Mouse (Mus musculus): ENCODE measurements around the gene Kif9. TPM values are rescaled to one million over a fixed set of nuclear protein-coding genes. Genes with fewer than 3 reads are reported as not detected.

The Kif9 gene
- polyA plus RNA-seq, 1 experiment = 0.90 TPM

GRCm38 (mm10) chr9:110490913-110491312 lies 14.2 kb downstream of the Kif9 start:
- no peak overlapping the region for H3K4me3 ChIP-seq (ENCODE audit: control insufficient read depth, insufficient read depth, low read length)
- 77% methylated on average over 5 of the region's 5 CpGs for WGBS
- H3K27ac ChIP-seq (ENCODE audit: control insufficient read depth, insufficient read depth, low read length) = no peak overlapping the region
- H3K36me3 ChIP-seq (ENCODE audit: control insufficient read depth, insufficient read depth, low read length) = no peaks in the 10 kb centered on the region
- no peak for TF ChIP-seq POLR2A (IDR thresholded peaks at IDR 0.05; ENCODE audit: control insufficient read depth, extremely low read depth, insufficient read depth, low read length, poor library complexity)
- TF ChIP-seq CTCF (IDR thresholded peaks at IDR 0.05; ENCODE audit: borderline replicate concordance, control insufficient read depth, extremely low read depth, insufficient read depth, low read length, poor library complexity) = no peak
- peak; percentile 17 for DNase-seq
- no peaks in the 10 kb centered on the region for H3K27me3 ChIP-seq (ENCODE audit: control insufficient read depth, insufficient read depth, low read length)
- no peaks in the 10 kb centered on the region for H3K4me1 ChIP-seq (replicated peaks; ENCODE audit: control insufficient read depth, insufficient read depth, low read length)

- no peak for TF ChIP-seq CTCF (IDR thresholded peaks at IDR 0.05; ENCODE audit: borderline replicate concordance, control insufficient read depth, extremely low read depth, insufficient read depth, low read length, poor library complexity)
- 57% methylated on average over 2 of the region's 2 CpGs for WGBS
- no peak overlapping the region for H3K4me3 ChIP-seq (ENCODE audit: control insufficient read depth, insufficient read depth, low read length)
- no peaks in the 10 kb centered on the region for H3K4me1 ChIP-seq (replicated peaks; ENCODE audit: control insufficient read depth, insufficient read depth, low read length)
- H3K36me3 ChIP-seq (ENCODE audit: control insufficient read depth, insufficient read depth, low read length) = no peaks in the 10 kb centered on the region
- no peak for DNase-seq
- no peak overlapping the region for H3K27ac ChIP-seq (ENCODE audit: control insufficient read depth, insufficient read depth, low read length)
- no peaks in the 10 kb centered on the region for H3K27me3 ChIP-seq (ENCODE audit: control insufficient read depth, insufficient read depth, low read length)
These were observed 49.0 kb downstream of the Kif9 start for GRCm38 (mm10) chr9:110525737-110526136.

- no peaks in the 10 kb centered on the region for H3K27me3 ChIP-seq (ENCODE audit: control insufficient read depth, insufficient read depth, low read length)
- WGBS = 93% methylated on average over 9 of the region's 9 CpGs
- no peak overlapping the region for H3K27ac ChIP-seq (ENCODE audit: control insufficient read depth, insufficient read depth, low read length)
- TF ChIP-seq CTCF (IDR thresholded peaks at IDR 0.05; ENCODE audit: borderline replicate concordance, control insufficient read depth, extremely low read depth, insufficient read depth, low read length, poor library complexity) (no peak), POLR2A (IDR thresholded peaks at IDR 0.05; ENCODE audit: control insufficient read depth, extremely low read depth, insufficient read depth, low read length, poor library complexity) (no peak)
- H3K4me1 ChIP-seq (replicated peaks; ENCODE audit: control insufficient read depth, insufficient read depth, low read length) = 0 out of 2 replicates have a peak, but pooled peaks cover 2% of the 10 kb centered on the region
- no peak overlapping the region for H3K4me3 ChIP-seq (ENCODE audit: control insufficient read depth, insufficient read depth, low read length)
- DNase-seq = no peak
- no peaks in the 10 kb centered on the region for H3K36me3 ChIP-seq (ENCODE audit: control insufficient read depth, insufficient read depth, low read length)
These were observed 52.4 kb downstream of the Kif9 start for GRCm38 (mm10) chr9:110529002-110529737.

GRCm38 (mm10) chr9:110530650-110531049 lies 53.9 kb downstream of the Kif9 start:
- Histone ChIP-seq H3K36me3 (ENCODE audit: control insufficient read depth, insufficient read depth, low read length) (no peaks in the 10 kb centered on the region), H3K27me3 (ENCODE audit: control insufficient read depth, insufficient read depth, low read length) (no peaks in the 10 kb centered on the region), H3K4me3 (ENCODE audit: control insufficient read depth, insufficient read depth, low read length) (no peak overlapping the region), H3K27ac (ENCODE audit: control insufficient read depth, insufficient read depth, low read length) (no peak overlapping the region), H3K4me1 (replicated peaks; ENCODE audit: control insufficient read depth, insufficient read depth, low read length) (0 out of 2 replicates have a peak, but pooled peaks cover 4% of the 10 kb centered on the region)
- no peak for DNase-seq
- no peak for TF ChIP-seq CTCF (IDR thresholded peaks at IDR 0.05; ENCODE audit: borderline replicate concordance, control insufficient read depth, extremely low read depth, insufficient read depth, low read length, poor library complexity)
- TF ChIP-seq POLR2A (IDR thresholded peaks at IDR 0.05; ENCODE audit: control insufficient read depth, extremely low read depth, insufficient read depth, low read length, poor library complexity) = no peak
- WGBS = 14% methylated on average over 3 of the region's 3 CpGs

GRCm38 (mm10) chr9:110531151-110531791 lies 54.5 kb downstream of the Kif9 start:
- Histone ChIP-seq H3K27ac (ENCODE audit: control insufficient read depth, insufficient read depth, low read length) (no peak overlapping the region), H3K4me1 (replicated peaks; ENCODE audit: control insufficient read depth, insufficient read depth, low read length) (0 out of 2 replicates have a peak, but pooled peaks cover 4% of the 10 kb centered on the region), H3K4me3 (ENCODE audit: control insufficient read depth, insufficient read depth, low read length) (no peak overlapping the region), H3K36me3 (ENCODE audit: control insufficient read depth, insufficient read depth, low read length) (no peaks in the 10 kb centered on the region), H3K27me3 (ENCODE audit: control insufficient read depth, insufficient read depth, low read length) (no peaks in the 10 kb centered on the region)
- WGBS = 35% methylated on average over 6 of the region's 6 CpGs
- TF ChIP-seq CTCF (IDR thresholded peaks at IDR 0.05; ENCODE audit: borderline replicate concordance, control insufficient read depth, extremely low read depth, insufficient read depth, low read length, poor library complexity) = no peak
- no peak for TF ChIP-seq POLR2A (IDR thresholded peaks at IDR 0.05; ENCODE audit: control insufficient read depth, extremely low read depth, insufficient read depth, low read length, poor library complexity)
- no peak for DNase-seq

GRCm38 (mm10) chr9:110531914-110532489 lies 55.2 kb downstream of the Kif9 start:
- H3K4me1 ChIP-seq (replicated peaks; ENCODE audit: control insufficient read depth, insufficient read depth, low read length) = 0 out of 2 replicates have a peak, but pooled peaks cover 4% of the 10 kb centered on the region
- DNase-seq = peak; percentile 95
- WGBS = under 1% methylated on average over 49 of the region's 53 CpGs
- TF ChIP-seq CTCF (IDR thresholded peaks at IDR 0.05; ENCODE audit: borderline replicate concordance, control insufficient read depth, extremely low read depth, insufficient read depth, low read length, poor library complexity) (peak; percentile 78; the same call in 1 of the 2 replicates), POLR2A (IDR thresholded peaks at IDR 0.05; ENCODE audit: control insufficient read depth, extremely low read depth, insufficient read depth, low read length, poor library complexity) (no peak)
- no peaks in the 10 kb centered on the region for H3K27me3 ChIP-seq (ENCODE audit: control insufficient read depth, insufficient read depth, low read length)
- H3K4me3 ChIP-seq (ENCODE audit: control insufficient read depth, insufficient read depth, low read length) = peak overlapping the region; percentile 61
- H3K27ac ChIP-seq (ENCODE audit: control insufficient read depth, insufficient read depth, low read length) = no peak overlapping the region
- no peaks in the 10 kb centered on the region for H3K36me3 ChIP-seq (ENCODE audit: control insufficient read depth, insufficient read depth, low read length)
